Mouse (Mus musculus) embryonic fibroblast, embryonic 13.5 days (primary cell): ENCODE measurements around the gene Myo1d.

Experiments
- CTCF ChIP-seq: IDR thresholded peaks from 2 replicates; pipeline ENCODE4 v1.5.1; 2011; ENCODE audit warnings: mild to moderate bottlenecking, control low read depth, low read length, moderate library complexity, borderline replicate concordance; ENCODE audit not compliant: insufficient read depth
- POLR2A ChIP-seq: IDR thresholded peaks from 2 replicates; pipeline ENCODE4 v1.6.1; 2011; ENCODE audit warnings: low read depth, mild to moderate bottlenecking, control low read depth, low read length, moderate library complexity

GRCm38 (mm10) chr11:80512313-80513056 is 267.3 kb downstream of the Myo1d start:
- no peak for TF ChIP-seq CTCF
- no peak for TF ChIP-seq POLR2A
